Mouse (Mus musculus) mesoderm, embryonic 11.5 days (tissue): ENCODE results near the gene Ssh3.

ENCODE experiments used
- DNase-seq: peaks from one replicate; pipeline ENCODE4 v3.0.0-alpha.2; 2012; ENCODE audit warnings: low read depth, low spot score

Gene Ssh3

GRCm38 (mm10) chr19:4216041-4216685, 52.8 kb downstream of the Ssh3 start:
- DNase-seq: peak; percentile 57

- DNase-seq: no peak
These were observed 53.5 kb downstream of the Ssh3 start for GRCm38 (mm10) chr19:4215451-4215840.

DNA sequence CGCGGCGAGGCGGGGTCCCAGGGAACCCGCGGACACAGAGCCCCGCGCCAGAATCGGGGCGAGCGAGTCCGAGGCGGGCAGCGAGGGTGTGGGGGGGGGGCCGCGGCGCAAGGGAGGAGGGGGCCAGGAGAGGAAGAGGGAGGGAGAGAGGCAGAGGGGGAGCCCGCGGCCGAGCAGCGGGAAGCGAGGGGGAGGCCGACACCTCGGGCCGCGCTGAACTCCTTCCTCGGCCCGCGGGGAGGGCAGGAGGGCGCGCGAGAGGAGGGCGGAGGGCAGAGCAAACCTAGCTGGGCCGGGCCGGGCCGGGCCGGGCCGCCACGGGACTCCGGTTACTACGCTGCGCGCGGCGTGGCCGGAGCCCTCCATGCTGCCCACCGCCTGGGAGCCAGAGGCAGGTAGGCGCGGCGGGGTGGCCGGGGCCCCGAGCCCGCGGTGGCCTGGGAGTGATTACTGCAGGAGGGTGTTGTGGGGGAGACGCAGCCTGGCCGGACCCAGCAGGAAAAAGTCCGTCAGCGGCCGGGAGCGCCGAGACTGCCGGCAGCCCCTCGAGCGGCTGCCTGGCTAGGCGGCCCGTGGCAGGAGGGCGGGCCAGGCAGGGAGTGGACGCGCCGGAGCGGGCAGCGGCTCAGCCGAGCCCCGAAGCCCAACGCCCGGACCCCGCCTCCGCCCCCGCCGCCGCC, 54.1 kb downstream of the Ssh3 start:
- DNase-seq: no peak

GRCm38 (mm10) chr19:4214071-4214770, 54.8 kb downstream of the Ssh3 start, which contains the start of the genes Clcf1 and AC109138.7:
Clcf1 (plus strand) TSS chr19:4214238.
AC109138.7 (plus strand) TSS chr19:4214357.
- no peak for DNase-seq

DNA sequence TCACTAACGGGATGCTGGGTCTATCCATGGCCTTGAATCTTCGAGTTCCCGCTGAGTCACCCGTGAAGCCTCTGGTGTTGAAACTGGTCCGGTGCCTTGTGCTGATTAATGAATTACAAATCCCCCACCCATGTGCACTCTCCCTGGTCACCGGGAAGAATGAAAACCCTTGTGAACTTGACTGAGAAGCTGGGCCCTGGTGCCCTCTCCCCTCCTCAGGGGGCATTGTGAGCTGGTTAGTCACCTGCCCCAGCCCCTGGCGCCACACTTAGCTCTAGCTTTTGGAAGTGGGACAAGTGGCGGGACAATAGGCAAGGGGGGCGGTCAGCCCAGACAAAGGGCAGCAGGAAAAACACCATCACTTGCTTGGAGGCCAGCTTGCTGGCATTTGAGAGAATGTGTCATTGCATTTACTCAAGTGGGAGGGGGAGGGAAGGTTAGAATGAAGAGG, 55.4 kb downstream of the Ssh3 start:
- no peak for DNase-seq

DNA sequence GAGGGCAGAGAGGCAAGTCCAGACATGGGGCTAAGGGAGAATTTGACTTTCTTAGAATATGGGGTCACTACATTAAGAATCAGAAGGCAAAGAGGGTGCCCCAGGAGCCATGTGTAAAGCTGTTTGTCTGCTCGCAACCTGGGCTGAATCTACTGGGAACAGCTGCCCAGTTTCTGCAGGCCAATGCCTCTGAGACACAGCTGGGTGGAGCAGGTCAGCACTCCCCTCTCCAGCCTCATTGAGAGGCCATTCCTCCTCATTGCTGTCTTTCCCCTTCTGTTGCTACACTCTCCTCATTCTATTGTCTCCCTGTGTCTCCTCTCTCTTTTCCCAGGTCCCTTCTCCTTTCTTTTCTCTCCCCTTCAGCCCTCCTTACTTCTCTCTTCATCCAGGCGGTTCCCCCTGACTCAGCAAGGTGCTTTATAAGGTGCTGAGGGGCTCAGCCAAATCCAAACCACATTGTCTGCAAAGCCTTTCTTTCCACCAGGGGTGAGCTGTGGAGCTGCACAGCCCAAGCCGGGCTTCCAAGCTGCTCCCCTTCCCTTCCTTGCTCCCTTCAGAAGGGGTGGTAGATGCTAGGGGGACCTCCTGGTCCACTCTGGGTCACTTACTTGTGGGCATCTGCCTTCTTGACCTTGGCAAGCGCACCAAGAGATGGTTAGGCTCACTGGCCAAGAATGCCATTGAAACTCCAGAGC, 56.9 kb downstream of the Ssh3 start:
- no peak for DNase-seq
